Mouse (Mus musculus) erythroblast, embryonic 14.5 days (primary cell): ENCODE results near the gene Scrn3. TPM values are rescaled to one million over a fixed set of nuclear protein-coding genes. Genes with fewer than 3 reads are reported as not detected.

Experiments used
- H3K27me3 ChIP-seq: 2 replicates; pipeline ENCODE4 v1.6.1; 2012; ENCODE audit warnings: inconsistent platforms; ENCODE audit not compliant: control insufficient read depth
- H3K36me3 ChIP-seq: 2 replicates; pipeline ENCODE4 v1.6.1; 2012; ENCODE audit warnings: mild to moderate bottlenecking, inconsistent platforms; ENCODE audit not compliant: control insufficient read depth
- H3K4me1 ChIP-seq: 2 replicates; pipeline ENCODE4 v1.6.1; 2012; ENCODE audit warnings: inconsistent platforms; ENCODE audit not compliant: control insufficient read depth
- H3K4me3 ChIP-seq: replicated peaks from 2 replicates; pipeline ENCODE3; 2012; ENCODE audit warnings: moderate library complexity, mild to moderate bottlenecking, inconsistent platforms
- H3K9me3 ChIP-seq: 2 replicates; pipeline ENCODE4 v1.6.1; 2012; ENCODE audit warnings: low read length, inconsistent platforms, mixed read lengths; ENCODE audit not compliant: control insufficient read depth
- GATA1 ChIP-seq: IDR thresholded peaks from 2 replicates; pipeline ENCODE4 v1.6.1; 2012; ENCODE audit warnings: low read length, inconsistent platforms, mixed read lengths
- TAL1 ChIP-seq: IDR thresholded peaks from 3 replicates; pipeline ENCODE4 v1.6.1; 2012; ENCODE audit warnings: low read length, inconsistent platforms, mixed read lengths
- polyA plus RNA-seq: library from polyadenylated mRNA; stranded (reverse); fragments of >175 nt; gene quantifications from 2 replicates; pipeline ENCODE4 v1.2.3, GENCODE M21; 2012

Scrn3 gene
- polyA plus RNA-seq, 1 experiment, result 0.56 TPM

- peaks cover 97% of the 10 kb centered on the region for H3K36me3 ChIP-seq
Observed at GRCm38 (mm10) chr2:73301979-73302378, 10.4 kb upstream of the Scrn3 start.

DNA sequence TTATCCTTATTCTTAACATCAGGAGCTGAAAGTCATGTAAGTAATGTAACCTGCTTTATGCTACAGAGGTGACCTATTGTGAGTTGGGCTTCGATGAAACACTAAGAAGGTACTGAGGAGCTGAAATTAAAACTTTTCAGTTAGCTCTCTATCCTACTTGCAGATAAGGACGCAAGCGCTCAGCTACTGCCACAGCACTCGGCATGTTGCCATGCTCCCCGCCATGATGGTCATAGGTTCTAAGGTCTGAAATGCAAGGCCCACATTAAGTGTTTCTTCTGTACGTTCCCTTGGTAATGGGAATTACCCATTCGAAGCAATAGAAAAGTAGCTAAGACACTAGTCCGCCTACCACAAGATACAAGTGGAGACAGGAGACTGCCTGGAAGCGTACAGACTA, 9.7 kb upstream of the Scrn3 start:
- Histone ChIP-seq H3K4me3 (no peak overlapping the region), H3K9me3 (no peaks in the 10 kb centered on the region), H3K36me3 (peaks cover 97% of the 10 kb centered on the region), H3K4me1 (peaks cover 55% of the 10 kb centered on the region), H3K27me3 (no peaks in the 10 kb centered on the region)
- TF ChIP-seq GATA1 (no peak), TAL1 (no peak)

More at GRCm38 (mm10) chr2:73301979-73302378, 10.4 kb upstream of the Scrn3 start:
- TF ChIP-seq GATA1 (no peak), TAL1 (no peak)
- no peaks in the 10 kb centered on the region for H3K9me3 ChIP-seq
- H3K4me3 ChIP-seq, result peak overlapping the region; percentile 1
- H3K4me1 ChIP-seq, result peaks cover 53% of the 10 kb centered on the region
- H3K27me3 ChIP-seq, result no peaks in the 10 kb centered on the region

DNA sequence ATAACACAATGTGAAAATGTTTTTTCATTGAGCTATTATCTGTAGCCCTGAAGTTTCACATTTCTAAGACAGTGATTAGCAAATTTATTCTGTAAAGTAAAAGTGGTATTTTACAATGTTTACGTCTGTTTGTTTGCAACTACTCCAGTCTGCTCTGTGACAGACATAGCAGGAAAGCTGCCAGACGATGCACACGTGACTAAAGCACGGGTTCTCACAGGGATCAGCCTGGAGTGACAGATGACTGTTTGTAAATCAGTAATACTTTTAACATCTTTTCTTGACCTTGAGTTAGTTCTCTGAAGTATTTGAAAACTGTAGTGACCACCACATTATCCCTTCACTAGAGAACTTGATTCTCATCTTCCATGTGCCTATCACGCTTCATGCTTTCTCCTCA, 7.9 kb upstream of the Scrn3 start:
- Histone ChIP-seq H3K27me3 (no peaks in the 10 kb centered on the region), H3K4me1 (peaks cover 48% of the 10 kb centered on the region), H3K9me3 (no peaks in the 10 kb centered on the region), H3K36me3 (peaks cover 98% of the 10 kb centered on the region), H3K4me3 (no peak overlapping the region)
- no peak for TF ChIP-seq TAL1
- TF ChIP-seq GATA1, result no peak

DNA sequence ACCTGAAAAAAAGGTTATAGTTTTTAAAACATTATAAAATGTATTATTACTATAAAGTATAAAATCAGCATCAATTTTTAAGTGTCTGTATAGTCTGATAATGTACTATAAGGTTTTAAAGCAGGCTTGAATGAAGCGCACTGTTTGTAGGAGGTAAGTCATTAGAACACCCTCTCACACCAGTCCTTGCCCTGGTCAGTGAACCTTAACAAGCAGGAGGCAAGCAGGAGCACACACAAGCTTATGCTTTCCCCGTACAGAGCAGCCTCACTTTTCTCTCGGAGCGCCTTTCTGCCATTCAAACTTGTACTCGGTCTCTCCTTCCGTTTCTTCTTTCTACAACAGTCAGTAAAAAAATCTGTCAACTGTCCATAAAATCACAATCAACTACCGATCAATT, 6.4 kb upstream of the Scrn3 start:
- Histone ChIP-seq H3K9me3 (no peaks in the 10 kb centered on the region), H3K4me3 (no peak overlapping the region), H3K36me3 (peaks cover 98% of the 10 kb centered on the region), H3K27me3 (no peaks in the 10 kb centered on the region), H3K4me1 (peaks cover 50% of the 10 kb centered on the region)
- TF ChIP-seq GATA1 (no peak), TAL1 (no peak)

DNA sequence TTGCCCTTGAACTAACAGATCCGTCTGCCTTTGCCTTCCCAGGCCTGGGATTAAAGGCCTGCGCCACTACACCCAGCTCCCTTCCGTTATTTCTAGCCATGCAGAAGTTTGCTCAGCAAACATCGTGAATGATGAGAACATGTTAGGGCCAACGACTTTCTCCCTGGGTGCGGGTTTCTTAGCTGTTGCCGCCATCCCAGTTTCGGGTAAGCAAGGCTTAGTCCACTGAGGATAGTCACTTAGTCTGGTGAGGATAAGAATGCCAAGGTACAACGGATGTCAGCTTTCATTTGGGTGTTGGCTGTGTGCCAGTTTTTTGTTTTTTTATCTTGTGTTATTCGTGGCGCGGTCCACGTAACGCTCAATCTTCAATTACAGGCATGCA, 708 bp downstream of the Scrn3 start:
- no peaks in the 10 kb centered on the region for H3K27me3 ChIP-seq
- H3K9me3 ChIP-seq, result no peaks in the 10 kb centered on the region
- H3K4me3 ChIP-seq, result peak overlapping the region; percentile 90
- peaks cover 46% of the 10 kb centered on the region for H3K4me1 ChIP-seq
- TF ChIP-seq GATA1, result no peak
- TF ChIP-seq TAL1, result no peak
- peaks cover 59% of the 10 kb centered on the region for H3K36me3 ChIP-seq

DNA sequence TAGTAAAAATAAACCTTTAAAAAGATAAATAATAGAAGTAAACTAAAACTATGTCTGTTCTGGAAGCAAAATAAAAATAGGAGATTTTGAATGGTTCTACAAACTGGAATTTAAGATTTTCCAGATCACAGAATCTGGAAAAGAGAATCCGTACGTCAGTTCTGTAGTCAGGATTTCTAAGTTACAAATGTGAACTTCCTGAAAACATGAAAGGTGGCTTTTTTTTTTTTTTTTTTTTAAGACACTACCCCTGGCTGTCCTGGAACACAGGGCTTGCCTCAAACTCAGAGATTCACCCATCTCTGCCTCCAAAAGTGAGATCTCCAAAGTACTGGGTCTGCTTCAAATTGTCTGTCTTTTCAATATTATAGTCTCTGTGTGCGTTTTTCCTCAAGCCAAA, 1.9 kb downstream of the Scrn3 start:
- H3K4me1 ChIP-seq, result peaks cover 41% of the 10 kb centered on the region
- no peaks in the 10 kb centered on the region for H3K27me3 ChIP-seq
- no peaks in the 10 kb centered on the region for H3K9me3 ChIP-seq
- peaks cover 58% of the 10 kb centered on the region for H3K36me3 ChIP-seq
- no peak for TF ChIP-seq TAL1
- no peak for TF ChIP-seq GATA1
- peak overlapping the region; percentile 90 for H3K4me3 ChIP-seq

- Histone ChIP-seq H3K4me1 (peaks cover 25% of the 10 kb centered on the region), H3K9me3 (no peaks in the 10 kb centered on the region), H3K36me3 (peaks cover 69% of the 10 kb centered on the region), H3K4me3 (no peak overlapping the region), H3K27me3 (no peaks in the 10 kb centered on the region)
- TF ChIP-seq GATA1 (no peak), TAL1 (no peak)
Observed at GRCm38 (mm10) chr2:73317426-73317825, 5.0 kb downstream of the Scrn3 start.

- TF ChIP-seq TAL1, result no peak
- no peak for TF ChIP-seq GATA1
Observed at GRCm38 (mm10) chr2:73319218-73319617, 6.8 kb downstream of the Scrn3 start.

DNA sequence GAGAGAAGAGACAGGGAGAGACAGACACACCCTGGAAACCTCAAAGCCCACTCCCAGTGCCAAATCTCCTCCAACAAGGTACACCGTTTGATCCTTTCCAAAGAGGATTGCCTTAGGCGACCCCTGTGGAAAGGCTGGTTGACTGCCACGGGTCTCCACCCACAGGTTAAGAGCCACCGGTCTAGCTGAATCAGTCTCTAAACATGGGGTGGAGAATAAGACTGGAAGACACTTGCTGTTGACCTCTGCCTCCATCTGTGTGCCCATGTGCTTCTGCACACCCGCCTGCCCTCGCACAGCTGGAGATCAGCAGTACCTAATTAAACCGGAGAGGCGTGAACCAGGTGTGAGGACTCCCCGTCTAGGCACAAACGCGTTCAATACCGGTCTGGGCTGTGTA, 10.6 kb downstream of the Scrn3 start:
- no peak overlapping the region for H3K4me3 ChIP-seq
- TF ChIP-seq GATA1 (no peak), TAL1 (no peak)
- H3K27me3 ChIP-seq, result no peaks in the 10 kb centered on the region
- peaks cover 86% of the 10 kb centered on the region for H3K36me3 ChIP-seq
- H3K9me3 ChIP-seq, result no peaks in the 10 kb centered on the region
- H3K4me1 ChIP-seq, result peaks cover 6% of the 10 kb centered on the region

More at GRCm38 (mm10) chr2:73319218-73319617, 6.8 kb downstream of the Scrn3 start:
- Histone ChIP-seq H3K4me3 (no peak overlapping the region), H3K4me1 (peaks cover 18% of the 10 kb centered on the region), H3K9me3 (no peaks in the 10 kb centered on the region), H3K27me3 (no peaks in the 10 kb centered on the region), H3K36me3 (peaks cover 83% of the 10 kb centered on the region)

DNA sequence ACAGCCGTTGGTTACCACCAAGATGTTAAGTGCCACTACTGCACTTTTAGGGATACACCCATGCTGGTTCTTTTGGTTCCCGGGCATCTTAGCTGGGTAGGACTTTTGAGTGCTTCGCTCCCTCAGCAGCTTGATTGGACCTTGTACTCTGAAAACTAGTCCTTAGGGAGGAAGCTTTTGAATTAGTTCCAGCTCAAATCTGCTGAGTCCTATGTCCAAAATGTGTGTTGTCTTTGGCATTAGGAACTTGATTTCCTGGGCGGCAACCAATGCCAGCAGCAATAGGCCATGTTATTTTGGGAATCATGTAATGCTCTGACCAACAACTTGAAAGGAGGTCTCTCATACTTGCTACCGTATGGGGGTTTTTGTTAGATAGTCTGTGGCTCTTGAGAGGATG, 13.5 kb downstream of the Scrn3 start:
- Histone ChIP-seq H3K4me3 (no peak overlapping the region), H3K4me1 (peaks cover 3% of the 10 kb centered on the region), H3K9me3 (no peaks in the 10 kb centered on the region), H3K27me3 (no peaks in the 10 kb centered on the region), H3K36me3 (peaks cover 85% of the 10 kb centered on the region)
- TF ChIP-seq TAL1, result no peak
- no peak for TF ChIP-seq GATA1
